Mouse (Mus musculus) limb, embryonic 10.5 days (tissue): ENCODE data around the gene Myod1. TPM values are rescaled to one million over a fixed set of nuclear protein-coding genes. Genes with fewer than 3 reads are reported as not detected.

Source experiments
- polyA plus RNA-seq: library from polyadenylated mRNA; unstranded; fragments of >200 nt; fragmentation: Nextera tagmentation; extraction: Ambion mirVana; gene quantifications from 2 replicates; pipeline ENCODE4 v1.2.1, GENCODE M21; 2016

Myod1 gene
- polyA plus RNA-seq, 1 experiment from 2014 or later: 13.8 TPM

Other genes with a start within 250 kb of the Myod1 start
- gene Abcc8, start 196.4 kb upstream of the Myod1 start, polyA plus RNA-seq: 0.40 and 0.74 TPM in 2 replicates
- gene Ush1c, start 138.0 kb upstream of the Myod1 start, polyA plus RNA-seq: 5.2 and 5.9 TPM in 2 replicates
- gene Otog, start 135.5 kb upstream of the Myod1 start, polyA plus RNA-seq: 0.01 TPM in 1 of 2 replicates, not detected in the other
- gene Kcnc1, start 20.0 kb downstream of the Myod1 start, polyA plus RNA-seq: 0.03 TPM in 1 of 2 replicates, not detected in the other